Comparison of ENCODE assay signal across 17 mouse cellular contexts in the genomic region with DNA sequence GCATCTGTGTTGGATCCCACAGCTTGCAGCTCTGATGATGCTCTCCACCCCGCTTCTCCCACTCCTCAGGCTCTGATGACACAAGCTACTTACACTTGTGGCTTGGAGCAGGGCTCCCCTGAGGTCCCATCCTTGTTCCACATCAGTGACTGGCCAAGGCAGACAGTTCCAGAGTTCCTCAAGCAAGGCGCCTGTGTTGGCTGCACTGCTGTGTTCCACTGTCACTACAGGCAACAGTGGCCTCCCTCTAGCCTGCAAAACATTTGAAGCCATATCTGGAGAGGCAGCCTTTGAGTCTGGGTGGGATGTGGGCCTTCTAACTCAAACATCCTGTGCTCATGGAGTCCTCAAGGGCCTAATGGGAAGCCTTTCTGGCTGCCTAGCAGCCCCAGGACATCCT. TPM values are rescaled to one million over a fixed set of nuclear protein-coding genes. Genes with fewer than 3 reads are reported as not detected.
A peak's percentile ranks its signal among the peaks of the same experiment; 100 is the strongest.
DNase-seq lines count a peak whose midpoint lies in the region; ATAC-seq lines count a peak whose summit lies in the region.
"Had no signal": no experiment of that assay in that cellular context is flagged by ENCODE, and none has a peak within 500 bp of the region (broad histone marks: within the 10 kb centered on the region; RNA-seq: fewer than 3 reads in every experiment).

No protein-coding gene starts in this region.

- ATAC-seq in liver, embryonic 13.5 days (ENCODE audit: low read depth) = no peak
- ATAC-seq in neural tube, embryonic 15.5 days (ENCODE audit: low FRiP score) = no peak
- ATAC-seq in megakaryocyte, adult 5-6 weeks (ENCODE audit: poor library complexity, severe bottlenecking) = no peak

- H3K27me3 ChIP-seq in heart, embryonic 10.5 days (ENCODE audit: insufficient read depth, poor library complexity, severe bottlenecking) = no peaks in the 10 kb centered on the region
- H3K27me3 ChIP-seq in liver, embryonic 13.5 days = no peaks in the 10 kb centered on the region
- no peaks in the 10 kb centered on the region for H3K27me3 ChIP-seq in neural tube, embryonic 15.5 days (replicated peaks)
- no peaks in the 10 kb centered on the region for H3K27me3 ChIP-seq in limb, embryonic 10.5 days (ENCODE audit: low read depth, poor library complexity, severe bottlenecking)
- H3K27me3 ChIP-seq: embryonic facial prominence, embryonic 13.5 days; limb, embryonic 12.5 days had no signal

- H3K4me1 ChIP-seq in heart, embryonic 10.5 days = peaks cover 39% of the 10 kb centered on the region
- H3K4me1 ChIP-seq in liver, embryonic 13.5 days (replicated peaks) = peaks cover 84% of the 10 kb centered on the region
- H3K4me1 ChIP-seq in neural tube, embryonic 15.5 days = peaks cover 9% of the 10 kb centered on the region
- no peaks in the 10 kb centered on the region for H3K4me1 ChIP-seq in limb, embryonic 10.5 days
- H3K4me1 ChIP-seq: limb, embryonic 12.5 days had no signal

- DNase-seq in heart, embryonic 10.5 days (ENCODE audit: low spot score) = peak; percentile 74
- no peak for DNase-seq in heart, adult 9 months (ENCODE audit: low spot score in 2 of 2)
- peak; percentile 70 for DNase-seq in lung, postnatal 10 days
- DNase-seq in lung, adult 18-20 months = no peak
- no peak for DNase-seq in liver, embryonic 13.5 days
- no peak for DNase-seq in limb, embryonic 10.5 days (ENCODE audit: low spot score)
- DNase-seq: adrenal gland, adult 8-10 months; cerebellum, adult 2 months; heart, adult 11 months; spleen, adult 18-20 months; thymus, postnatal 14 days had no signal

- H3K27ac ChIP-seq in heart, embryonic 10.5 days = peak overlapping the region; percentile 53; the same call in 1 of the 2 replicates
- H3K27ac ChIP-seq in liver, embryonic 13.5 days = peak overlapping the region; percentile 96
- peak overlapping the region; percentile 23; the same call in 1 of the 2 replicates for H3K27ac ChIP-seq in neural tube, embryonic 15.5 days (replicated peaks)
- H3K27ac ChIP-seq in limb, embryonic 10.5 days = no peak overlapping the region
- H3K27ac ChIP-seq: embryonic facial prominence, embryonic 13.5 days; kidney, postnatal 0 days; layer of hippocampus, adult 2 months had no signal

- H3K4me2 ChIP-seq in liver, embryonic 13.5 days = peak overlapping the region; percentile 67; the same call in 1 of the 2 replicates
- H3K4me2 ChIP-seq in neural tube, embryonic 15.5 days = no peak overlapping the region
- H3K4me2 ChIP-seq: embryonic facial prominence, embryonic 13.5 days; limb, embryonic 12.5 days had no signal

- peak overlapping the region; percentile 65 for H3K9ac ChIP-seq in liver, embryonic 13.5 days
- H3K9ac ChIP-seq in neural tube, embryonic 15.5 days (replicated peaks) = no peak overlapping the region
- H3K9ac ChIP-seq: embryonic facial prominence, embryonic 13.5 days; limb, embryonic 12.5 days had no signal

- WGBS in heart, embryonic 10.5 days = 86% methylated on average over 2 of the region's 2 CpGs
- WGBS in liver, embryonic 13.5 days (ENCODE audit: insufficient replicate concordance) = 89% methylated on average over 2 of the region's 2 CpGs
- 94% methylated on average over 2 of the region's 2 CpGs for WGBS in neural tube, embryonic 15.5 days
- WGBS in limb, embryonic 10.5 days = 88% methylated on average over 2 of the region's 2 CpGs

- H3K36me3 ChIP-seq in heart, embryonic 10.5 days = peaks cover 61% of the 10 kb centered on the region
- peaks cover 18% of the 10 kb centered on the region for H3K36me3 ChIP-seq in liver, embryonic 13.5 days
- peaks cover 11% of the 10 kb centered on the region for H3K36me3 ChIP-seq in neural tube, embryonic 15.5 days
- H3K36me3 ChIP-seq in limb, embryonic 10.5 days = peaks cover 84% of the 10 kb centered on the region

- no peak overlapping the region for H3K4me3 ChIP-seq in heart, embryonic 10.5 days
- H3K4me3 ChIP-seq in liver, embryonic 13.5 days (replicated peaks) = no peak overlapping the region
- H3K4me3 ChIP-seq in neural tube, embryonic 15.5 days (replicated peaks) = no peak overlapping the region
- H3K4me3 ChIP-seq in limb, embryonic 10.5 days = no peak overlapping the region
- H3K4me3 ChIP-seq: embryonic facial prominence, embryonic 13.5 days; layer of hippocampus, adult 2 months; limb, embryonic 12.5 days had no signal

- H3K9me3 ChIP-seq in heart, embryonic 10.5 days = no peaks in the 10 kb centered on the region
- H3K9me3 ChIP-seq in liver, embryonic 13.5 days (replicated peaks) = no peaks in the 10 kb centered on the region
- no peaks in the 10 kb centered on the region for H3K9me3 ChIP-seq in neural tube, embryonic 15.5 days (replicated peaks)
- no peaks in the 10 kb centered on the region for H3K9me3 ChIP-seq in limb, embryonic 10.5 days (replicated peaks)
- H3K9me3 ChIP-seq: embryonic facial prominence, embryonic 13.5 days; limb, embryonic 12.5 days had no signal

RNA-seq across cellular contexts. Expression of a gene that starts 10.3 kb away (rescaled TPM):
- 49.0 and 59.6 TPM in 2 replicates for polyA plus RNA-seq in heart, embryonic 10.5 days (2016; fragmentation: Nextera tagmentation; extraction: Ambion mirVana)
- polyA plus RNA-seq in liver, embryonic 13.5 days (2015; fragmentation: Nextera tagmentation; extraction: Ambion mirVana) = 15.5 and 16.9 TPM in 2 replicates
- 33.7 and 36.1 TPM in 2 replicates for polyA plus RNA-seq in neural tube, embryonic 15.5 days (2015; fragmentation: Nextera tagmentation; extraction: Ambion mirVana)
- polyA plus RNA-seq in limb, embryonic 10.5 days (2016; fragmentation: Nextera tagmentation; extraction: Ambion mirVana) = 85.8 and 100 TPM in 2 replicates
- total RNA-seq in megakaryocyte, adult 5-6 weeks (2015) = 19.1 and 26.3 TPM in 2 replicates
- 8.5 and 14.1 TPM in 2 replicates for total RNA-seq in megakaryocyte, adult 5-6 weeks (2017)

RNA-seq across cellular contexts. Expression of a gene that starts 31.0 kb away (rescaled TPM):
- polyA plus RNA-seq in heart, embryonic 10.5 days (2016; fragmentation: Nextera tagmentation; extraction: Ambion mirVana) = 1.3 and 2.5 TPM in 2 replicates
- polyA plus RNA-seq in liver, embryonic 13.5 days (2015; fragmentation: Nextera tagmentation; extraction: Ambion mirVana) = 3.5 and 4.1 TPM in 2 replicates
- 2.3 and 3.9 TPM in 2 replicates for polyA plus RNA-seq in neural tube, embryonic 15.5 days (2015; fragmentation: Nextera tagmentation; extraction: Ambion mirVana)
- 3.6 and 4.3 TPM in 2 replicates for polyA plus RNA-seq in limb, embryonic 10.5 days (2016; fragmentation: Nextera tagmentation; extraction: Ambion mirVana)
- total RNA-seq in megakaryocyte, adult 5-6 weeks (2015) = 179 and 187 TPM in 2 replicates
- total RNA-seq in megakaryocyte, adult 5-6 weeks (2017) = 290 and 296 TPM in 2 replicates

RNA-seq across cellular contexts. Expression of a gene that starts 35.5 kb away (rescaled TPM):
- 27.4 and 33.3 TPM in 2 replicates for polyA plus RNA-seq in heart, embryonic 10.5 days (2016; fragmentation: Nextera tagmentation; extraction: Ambion mirVana)
- 17.7 and 21.5 TPM in 2 replicates for polyA plus RNA-seq in liver, embryonic 13.5 days (2015; fragmentation: Nextera tagmentation; extraction: Ambion mirVana)
- polyA plus RNA-seq in neural tube, embryonic 15.5 days (2015; fragmentation: Nextera tagmentation; extraction: Ambion mirVana) = 51.1 and 54.4 TPM in 2 replicates
- 30.9 and 35.7 TPM in 2 replicates for polyA plus RNA-seq in limb, embryonic 10.5 days (2016; fragmentation: Nextera tagmentation; extraction: Ambion mirVana)
- total RNA-seq in megakaryocyte, adult 5-6 weeks (2015) = 20.5 and 22.2 TPM in 2 replicates
- total RNA-seq in megakaryocyte, adult 5-6 weeks (2017) = 21.3 and 22.3 TPM in 2 replicates

RNA-seq across cellular contexts. Expression of a gene that starts 35.6 kb away (rescaled TPM):
- 17.1 and 22.8 TPM in 2 replicates for polyA plus RNA-seq in heart, embryonic 10.5 days (2016; fragmentation: Nextera tagmentation; extraction: Ambion mirVana)
- 8.8 and 10.2 TPM in 2 replicates for polyA plus RNA-seq in liver, embryonic 13.5 days (2015; fragmentation: Nextera tagmentation; extraction: Ambion mirVana)
- polyA plus RNA-seq in neural tube, embryonic 15.5 days (2015; fragmentation: Nextera tagmentation; extraction: Ambion mirVana) = 24.5 and 27.0 TPM in 2 replicates
- 17.6 and 26.2 TPM in 2 replicates for polyA plus RNA-seq in limb, embryonic 10.5 days (2016; fragmentation: Nextera tagmentation; extraction: Ambion mirVana)
- total RNA-seq in megakaryocyte, adult 5-6 weeks (2015) = 5.2 and 5.4 TPM in 2 replicates
- 5.9 and 8.7 TPM in 2 replicates for total RNA-seq in megakaryocyte, adult 5-6 weeks (2017)

RNA-seq across cellular contexts. Expression of a gene that starts 46.9 kb away (rescaled TPM):
- polyA plus RNA-seq in heart, embryonic 10.5 days (2016; fragmentation: Nextera tagmentation; extraction: Ambion mirVana) = 119 and 134 TPM in 2 replicates
- polyA plus RNA-seq in liver, embryonic 13.5 days (2015; fragmentation: Nextera tagmentation; extraction: Ambion mirVana) = 36.9 and 38.5 TPM in 2 replicates
- polyA plus RNA-seq in neural tube, embryonic 15.5 days (2015; fragmentation: Nextera tagmentation; extraction: Ambion mirVana) = 53.4 and 61.3 TPM in 2 replicates
- polyA plus RNA-seq in limb, embryonic 10.5 days (2016; fragmentation: Nextera tagmentation; extraction: Ambion mirVana) = 130 and 137 TPM in 2 replicates
- 5.4 and 6.2 TPM in 2 replicates for total RNA-seq in megakaryocyte, adult 5-6 weeks (2015)
- 8.7 and 9.3 TPM in 2 replicates for total RNA-seq in megakaryocyte, adult 5-6 weeks (2017)

Comparison
In these comparisons a context has a peak if more than half of its experiments do, and no peak if none do; other contexts are left out.
1. DNase-seq: peak in heart, embryonic 10.5 days (single experiment) and lung, postnatal 10 days (single experiment); none in heart, adult 9 months (0 of 2), lung, adult 18-20 months (0 of 2), liver, embryonic 13.5 days (single experiment) and limb, embryonic 10.5 days (single experiment).